Mouse (Mus musculus) neural tube, embryonic 13.5 days (tissue): ENCODE data around the gene Timm8a2. TPM values are rescaled to one million over a fixed set of nuclear protein-coding genes. Genes with fewer than 3 reads are reported as not detected.
"Not testable (repeated sequence)": the region's sequence is repeated elsewhere in the genome, so short reads cannot be mapped to it uniquely, and the experiment has no call there.

Experiments
- ATAC-seq: fragments of 200-750 bp; cut with Nextera tagmentation; 2 replicates; pipeline ENCODE4 v1.8.0; 2017; ENCODE audit warnings: low read depth, mild to moderate bottlenecking, moderate TSS enrichment, moderate library complexity
- H3K27ac ChIP-seq: fragments of 300-500 bp; sonication (generic); replicated peaks from 2 replicates; pipeline ENCODE4 v1.5.1; 2015; ENCODE audit warnings: moderate library complexity, mild to moderate bottlenecking, inconsistent platforms
- H3K27me3 ChIP-seq: fragments of 300-500 bp; sonication (generic); 2 replicates; pipeline ENCODE4 v1.6.1; 2015; ENCODE audit warnings: mild to moderate bottlenecking, inconsistent platforms
- H3K36me3 ChIP-seq: fragments of 300-500 bp; sonication (generic); 2 replicates; pipeline ENCODE4 v1.6.1; 2015; ENCODE audit warnings: mild to moderate bottlenecking, inconsistent platforms
- H3K4me1 ChIP-seq: fragments of 300-500 bp; sonication (generic); replicated peaks from 2 replicates; pipeline ENCODE4 v1.6.1; 2015; ENCODE audit warnings: inconsistent platforms
- H3K4me2 ChIP-seq: fragments of 300-500 bp; sonication (generic); 2 replicates; pipeline ENCODE4 v1.6.1; 2015; ENCODE audit warnings: inconsistent platforms, mild to moderate bottlenecking, moderate library complexity
- H3K4me3 ChIP-seq: fragments of 300-500 bp; sonication (generic); 2 replicates; pipeline ENCODE4 v1.5.1; 2015; ENCODE audit warnings: mild to moderate bottlenecking, inconsistent platforms
- H3K9ac ChIP-seq: fragments of 300-500 bp; sonication (generic); 2 replicates; pipeline ENCODE4 v1.6.1; 2015; ENCODE audit warnings: moderate library complexity, mild to moderate bottlenecking, inconsistent platforms
- H3K9me3 ChIP-seq: fragments of 300-500 bp; sonication (generic); 2 replicates; pipeline ENCODE4 v1.6.1; 2016; ENCODE audit warnings: inconsistent platforms
- WGBS: fragments of 180-500 bp; shearing (Covaris S2); methylation state at CpG from one replicate; pipeline ENCODE4 v1.1.7; 2015; 5-methylcytosine and 5-hydroxymethylcytosine counted together
- polyA plus RNA-seq: library from polyadenylated mRNA; unstranded; fragments of >200 nt; fragmentation: Nextera tagmentation; extraction: Ambion mirVana; gene quantifications from 2 replicates; pipeline ENCODE4 v1.2.1, GENCODE M21; 2015

Gene Timm8a2
- polyA plus RNA-seq, 1 experiment from 2014 or later = not detected

GRCm38 (mm10) chr14:122066243-122066642 lies 31.8 kb downstream of the Timm8a2 start:
- Histone ChIP-seq H3K9ac (no peak overlapping the region), H3K9me3 (no peaks in the 10 kb centered on the region), H3K4me1 (no peaks in the 10 kb centered on the region), H3K36me3 (no peaks in the 10 kb centered on the region), H3K27me3 (no peaks in the 10 kb centered on the region), H3K27ac (no peak overlapping the region), H3K4me2 (no peak overlapping the region), H3K4me3 (no peak overlapping the region)
- 81% methylated on average over 4 of the region's 4 CpGs for WGBS
- no peak for ATAC-seq

GRCm38 (mm10) chr14:122068036-122068435 lies 33.6 kb downstream of the Timm8a2 start:
- WGBS = 20% methylated on average over 3 of the region's 3 CpGs
- H3K9me3 ChIP-seq, H3K27me3 ChIP-seq, H3K4me2 ChIP-seq, H3K36me3 ChIP-seq, ATAC-seq, H3K4me3 ChIP-seq, H3K27ac ChIP-seq, H3K4me1 ChIP-seq, H3K9ac ChIP-seq: not testable (repeated sequence)

GRCm38 (mm10) chr14:122068801-122069695 lies 34.6 kb downstream of the Timm8a2 start:
- H3K9me3 ChIP-seq = no peaks in the 10 kb centered on the region
- H3K9ac ChIP-seq = no peak overlapping the region
- H3K36me3 ChIP-seq = no peaks in the 10 kb centered on the region
- no peak for ATAC-seq
- H3K27ac ChIP-seq = no peak overlapping the region
- WGBS = 61% methylated on average over 11 of the region's 11 CpGs
- H3K4me1 ChIP-seq = no peaks in the 10 kb centered on the region
- no peak overlapping the region for H3K4me3 ChIP-seq
- no peaks in the 10 kb centered on the region for H3K27me3 ChIP-seq
- no peak overlapping the region for H3K4me2 ChIP-seq

- no peak for ATAC-seq
- H3K36me3 ChIP-seq = no peaks in the 10 kb centered on the region
- WGBS = 85% methylated on average over 3 of the region's 3 CpGs
Measured at GRCm38 (mm10) chr14:122069948-122070347, 35.5 kb downstream of the Timm8a2 start.

GRCm38 (mm10) chr14:122073422-122073821 lies 38.9 kb downstream of the Timm8a2 start:
- ATAC-seq = no peak
- H3K4me1 ChIP-seq = no peaks in the 10 kb centered on the region
- no peaks in the 10 kb centered on the region for H3K27me3 ChIP-seq
- no peaks in the 10 kb centered on the region for H3K9me3 ChIP-seq
- H3K36me3 ChIP-seq = no peaks in the 10 kb centered on the region
- H3K9ac ChIP-seq = no peak overlapping the region
- H3K27ac ChIP-seq = no peak overlapping the region
- no peak overlapping the region for H3K4me3 ChIP-seq
- WGBS = 89% methylated on average over 5 of the region's 5 CpGs
- H3K4me2 ChIP-seq = no peak overlapping the region

More at GRCm38 (mm10) chr14:122069948-122070347, 35.5 kb downstream of the Timm8a2 start:
- H3K27ac ChIP-seq = no peak overlapping the region
- no peak overlapping the region for H3K4me3 ChIP-seq
- H3K27me3 ChIP-seq = no peaks in the 10 kb centered on the region
- no peaks in the 10 kb centered on the region for H3K4me1 ChIP-seq
- H3K9ac ChIP-seq = no peak overlapping the region
- H3K9me3 ChIP-seq = no peaks in the 10 kb centered on the region
- no peak overlapping the region for H3K4me2 ChIP-seq

GRCm38 (mm10) chr14:122074360-122074759 lies 39.9 kb downstream of the Timm8a2 start:
- WGBS = 80% methylated on average over 10 of the region's 10 CpGs
- H3K4me3 ChIP-seq = no peak overlapping the region

GRCm38 (mm10) chr14:122075485-122076200 lies 41.2 kb downstream of the Timm8a2 start:
- Histone ChIP-seq H3K36me3 (no peaks in the 10 kb centered on the region), H3K27ac (no peak overlapping the region), H3K9ac (no peak overlapping the region), H3K4me3 (no peak overlapping the region), H3K9me3 (no peaks in the 10 kb centered on the region), H3K4me2 (no peak overlapping the region), H3K4me1 (no peaks in the 10 kb centered on the region), H3K27me3 (no peaks in the 10 kb centered on the region)
- no peak for ATAC-seq
- 87% methylated on average over 21 of the region's 21 CpGs for WGBS

More at GRCm38 (mm10) chr14:122074360-122074759, 39.9 kb downstream of the Timm8a2 start:
- H3K9ac ChIP-seq = no peak overlapping the region
- no peak overlapping the region for H3K4me2 ChIP-seq
- no peaks in the 10 kb centered on the region for H3K9me3 ChIP-seq
- H3K27me3 ChIP-seq = no peaks in the 10 kb centered on the region
- no peaks in the 10 kb centered on the region for H3K36me3 ChIP-seq
- ATAC-seq = no peak
- H3K27ac ChIP-seq = no peak overlapping the region
- no peaks in the 10 kb centered on the region for H3K4me1 ChIP-seq

- Histone ChIP-seq H3K27me3 (no peaks in the 10 kb centered on the region), H3K9ac (no peak overlapping the region), H3K27ac (no peak overlapping the region), H3K36me3 (no peaks in the 10 kb centered on the region), H3K4me2 (no peak overlapping the region), H3K9me3 (no peaks in the 10 kb centered on the region), H3K4me1 (no peaks in the 10 kb centered on the region), H3K4me3 (no peak overlapping the region)
- no peak for ATAC-seq
- WGBS = 78% methylated on average over 3 of the region's 3 CpGs
Measured at GRCm38 (mm10) chr14:122077017-122077416, 42.5 kb downstream of the Timm8a2 start.

GRCm38 (mm10) chr14:122079428-122079827 lies 45.0 kb downstream of the Timm8a2 start:
- H3K4me1 ChIP-seq = no peaks in the 10 kb centered on the region
- no peak overlapping the region for H3K9ac ChIP-seq
- WGBS = 51% methylated on average over 6 of the region's 6 CpGs
- H3K9me3 ChIP-seq = no peaks in the 10 kb centered on the region
- no peak overlapping the region for H3K4me3 ChIP-seq
- H3K36me3 ChIP-seq = no peaks in the 10 kb centered on the region
- no peak overlapping the region for H3K4me2 ChIP-seq
- H3K27ac ChIP-seq = no peak overlapping the region
- no peak for ATAC-seq
- H3K27me3 ChIP-seq = no peaks in the 10 kb centered on the region

GRCm38 (mm10) chr14:122079921-122080320 lies 45.4 kb downstream of the Timm8a2 start:
- Histone ChIP-seq H3K4me2 (no peak overlapping the region), H3K9me3 (peaks cover 4% of the 10 kb centered on the region; the same call in 1 of the 2 replicates), H3K4me1 (no peaks in the 10 kb centered on the region), H3K9ac (no peak overlapping the region), H3K4me3 (no peak overlapping the region), H3K27me3 (no peaks in the 10 kb centered on the region), H3K27ac (no peak overlapping the region), H3K36me3 (no peaks in the 10 kb centered on the region)
- ATAC-seq = no peak
- 81% methylated on average over 5 of the region's 5 CpGs for WGBS

- ATAC-seq = no peak
- no peaks in the 10 kb centered on the region for H3K27me3 ChIP-seq
- H3K36me3 ChIP-seq = no peaks in the 10 kb centered on the region
- H3K9me3 ChIP-seq = peaks cover 8% of the 10 kb centered on the region; the same call in 1 of the 2 replicates
- no peak overlapping the region for H3K4me3 ChIP-seq
- H3K4me2 ChIP-seq = no peak overlapping the region
- no peak overlapping the region for H3K27ac ChIP-seq
- no peaks in the 10 kb centered on the region for H3K4me1 ChIP-seq
- no peak overlapping the region for H3K9ac ChIP-seq
- 48% methylated on average over 3 of the region's 3 CpGs for WGBS
Measured at GRCm38 (mm10) chr14:122081308-122081707, 46.8 kb downstream of the Timm8a2 start.

- no peak for ATAC-seq
- Histone ChIP-seq H3K4me3 (no peak overlapping the region), H3K27me3 (no peaks in the 10 kb centered on the region), H3K36me3 (no peaks in the 10 kb centered on the region), H3K9me3 (peaks cover 8% of the 10 kb centered on the region; the same call in 1 of the 2 replicates), H3K27ac (no peak overlapping the region), H3K4me1 (no peaks in the 10 kb centered on the region), H3K9ac (no peak overlapping the region), H3K4me2 (no peak overlapping the region)
- 88% methylated on average over 7 of the region's 7 CpGs for WGBS
Measured at GRCm38 (mm10) chr14:122083499-122083898, 49.0 kb downstream of the Timm8a2 start.
